Mouse (Mus musculus): ENCODE data around the gene Ttc23.

GRCm38 (mm10) chr7:67728203-67728602, 81.0 kb downstream of the Ttc23 start:
- TF ChIP-seq ZNF384 (IDR thresholded peaks at IDR 0.05; ENCODE audit: low read depth, low read length) (no peak), CHD2 (IDR thresholded peaks at IDR 0.05; ENCODE audit: low read depth, low read length) (no peak)

Data from ES-E14 (cell line).